Mouse (Mus musculus): ENCODE data around the gene Slc35c1. TPM values are rescaled to one million over a fixed set of nuclear protein-coding genes. Genes with fewer than 3 reads are reported as not detected.

Gene Slc35c1
- total RNA-seq (2014; fragmentation: Nextera tagmentation) = 84.7 and 86.6 TPM in 2 replicates
- 23.4 and 23.8 TPM in 2 replicates for total RNA-seq (2017)

- ATAC-seq (replicated peaks; ENCODE audit: poor library complexity, severe bottlenecking) = peak; percentile 26
Observed at GRCm38 (mm10) chr2:92459921-92460707, at the start of gene Slc35c1. Gene Slc35c1, minus strand, starts transcription at chr2:92460538.

- no peak for ATAC-seq (replicated peaks; ENCODE audit: poor library complexity, severe bottlenecking)
Observed at GRCm38 (mm10) chr2:92505291-92505690, 45.0 kb upstream of the Slc35c1 start.

GRCm38 (mm10) chr2:92503421-92503820, 43.1 kb upstream of the Slc35c1 start:
- ATAC-seq (replicated peaks; ENCODE audit: poor library complexity, severe bottlenecking) = peak; percentile 50; the same call in 1 of the 2 replicates

GRCm38 (mm10) chr2:92499701-92500322, 39.5 kb upstream of the Slc35c1 start:
- no peak for ATAC-seq (replicated peaks; ENCODE audit: poor library complexity, severe bottlenecking)

- ATAC-seq (replicated peaks; ENCODE audit: poor library complexity, severe bottlenecking) = no peak
Observed at GRCm38 (mm10) chr2:92497112-92497511, 36.8 kb upstream of the Slc35c1 start.

DNA sequence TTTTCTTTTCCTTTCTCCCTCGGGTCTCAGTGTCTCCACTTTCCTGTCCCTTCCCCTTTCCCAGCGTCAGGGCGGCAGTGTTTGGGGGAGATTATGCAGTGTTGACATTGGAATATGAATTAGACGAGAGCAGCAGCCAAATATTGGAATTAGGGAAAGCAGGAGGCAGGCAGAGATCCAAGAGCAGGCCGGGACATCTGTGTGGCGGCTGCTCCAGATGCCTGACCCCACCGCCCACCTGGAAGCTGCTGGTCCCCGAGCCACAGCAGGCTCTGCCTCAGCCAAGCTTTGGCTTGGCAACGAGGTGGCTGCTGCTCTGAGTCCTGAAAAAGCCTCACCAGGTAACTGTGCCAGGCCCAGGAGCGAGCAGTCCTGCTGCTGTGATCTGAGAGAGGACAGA, 36.3 kb upstream of the Slc35c1 start:
- ATAC-seq (replicated peaks; ENCODE audit: poor library complexity, severe bottlenecking) = no peak

DNA sequence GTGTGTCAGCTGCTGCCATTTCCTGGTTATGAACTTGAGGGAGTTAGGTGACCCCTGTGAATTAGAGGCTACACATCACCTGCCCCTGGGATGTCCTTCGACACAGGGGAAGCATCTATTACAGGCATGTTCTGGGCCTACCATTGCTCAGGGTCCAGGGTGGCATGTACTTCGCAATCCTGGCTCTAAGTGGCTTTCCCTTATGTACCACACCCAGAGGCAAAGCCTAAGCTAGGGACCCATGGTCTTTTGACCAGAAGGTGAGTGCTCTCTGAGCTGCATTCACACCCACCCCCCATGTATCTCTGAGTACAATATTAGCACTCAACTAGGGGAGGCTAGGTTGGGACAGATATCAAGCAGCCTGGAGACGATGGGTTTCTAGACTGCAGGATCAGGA, 34.6 kb upstream of the Slc35c1 start:
- ATAC-seq (replicated peaks; ENCODE audit: poor library complexity, severe bottlenecking) = no peak; the same call in 1 of the 2 replicates

- peak; percentile 86 for ATAC-seq (replicated peaks; ENCODE audit: poor library complexity, severe bottlenecking)
Observed at GRCm38 (mm10) chr2:92494423-92494822, 34.1 kb upstream of the Slc35c1 start.

GRCm38 (mm10) chr2:92493656-92494390, 33.5 kb upstream of the Slc35c1 start:
- ATAC-seq (replicated peaks; ENCODE audit: poor library complexity, severe bottlenecking) = no peak; the same call in 1 of the 2 replicates

GRCm38 (mm10) chr2:92491950-92492501, 31.7 kb upstream of the Slc35c1 start:
- ATAC-seq (replicated peaks; ENCODE audit: poor library complexity, severe bottlenecking) = no peak

GRCm38 (mm10) chr2:92490541-92490940, 30.2 kb upstream of the Slc35c1 start:
- no peak for ATAC-seq (replicated peaks; ENCODE audit: poor library complexity, severe bottlenecking)

GRCm38 (mm10) chr2:92487791-92488190, 27.5 kb upstream of the Slc35c1 start:
- ATAC-seq (replicated peaks; ENCODE audit: poor library complexity, severe bottlenecking) = no peak

- ATAC-seq (replicated peaks; ENCODE audit: poor library complexity, severe bottlenecking) = no peak
Observed at GRCm38 (mm10) chr2:92486911-92487310, 26.6 kb upstream of the Slc35c1 start.

DNA sequence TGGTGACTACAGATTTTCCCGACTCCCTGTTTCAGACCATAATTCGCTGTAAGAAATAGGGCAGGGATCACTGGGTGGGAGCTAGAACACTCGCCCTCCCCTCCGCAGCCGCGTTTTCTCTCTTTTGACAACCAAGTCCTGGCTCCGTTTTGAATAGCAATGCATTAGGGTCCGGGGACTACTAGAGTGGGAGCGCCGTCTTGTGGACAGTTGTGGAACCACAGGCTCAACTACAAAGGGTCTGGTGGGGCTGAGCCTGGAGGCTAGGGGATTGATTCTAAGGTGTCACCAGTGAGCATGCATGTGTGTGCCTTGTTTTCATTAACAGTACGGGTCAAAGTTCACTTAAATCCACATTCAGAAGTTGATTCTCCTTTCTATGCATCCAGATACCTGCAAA, 26.1 kb upstream of the Slc35c1 start:
- peak; percentile 34 for ATAC-seq (replicated peaks; ENCODE audit: poor library complexity, severe bottlenecking)

DNA sequence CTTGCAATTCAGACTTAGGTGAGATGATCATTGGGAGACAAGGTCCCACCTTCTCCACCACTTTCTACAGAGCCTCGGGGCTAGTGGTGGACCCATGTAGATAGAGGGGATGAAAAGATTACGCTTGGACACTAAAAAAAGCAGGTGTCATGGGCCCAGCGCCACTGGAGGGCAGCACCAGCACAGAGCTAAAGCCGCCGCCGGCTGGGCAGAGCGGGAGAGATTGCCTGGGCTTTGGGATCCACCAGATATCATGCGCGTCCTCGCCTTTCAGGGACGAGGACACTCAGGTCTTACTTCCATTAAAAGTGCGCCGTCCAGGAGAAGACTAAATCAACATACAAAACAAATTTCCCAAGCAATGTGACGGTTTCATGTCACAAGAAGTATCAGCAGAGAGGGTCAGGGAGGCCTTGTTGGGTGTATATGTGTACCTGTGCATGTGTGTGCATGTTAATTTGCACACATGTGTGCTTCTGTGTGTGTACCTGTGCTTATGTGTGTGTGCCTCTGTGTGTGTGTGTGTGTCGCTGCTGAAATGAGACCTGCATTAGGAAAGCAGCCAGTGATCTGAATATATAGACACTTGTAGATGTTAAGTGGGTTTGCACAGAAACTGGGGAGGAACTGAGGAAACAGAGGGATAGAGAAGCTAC, 25.4 kb upstream of the Slc35c1 start:
- peak; percentile 40 for ATAC-seq (replicated peaks; ENCODE audit: poor library complexity, severe bottlenecking)

DNA sequence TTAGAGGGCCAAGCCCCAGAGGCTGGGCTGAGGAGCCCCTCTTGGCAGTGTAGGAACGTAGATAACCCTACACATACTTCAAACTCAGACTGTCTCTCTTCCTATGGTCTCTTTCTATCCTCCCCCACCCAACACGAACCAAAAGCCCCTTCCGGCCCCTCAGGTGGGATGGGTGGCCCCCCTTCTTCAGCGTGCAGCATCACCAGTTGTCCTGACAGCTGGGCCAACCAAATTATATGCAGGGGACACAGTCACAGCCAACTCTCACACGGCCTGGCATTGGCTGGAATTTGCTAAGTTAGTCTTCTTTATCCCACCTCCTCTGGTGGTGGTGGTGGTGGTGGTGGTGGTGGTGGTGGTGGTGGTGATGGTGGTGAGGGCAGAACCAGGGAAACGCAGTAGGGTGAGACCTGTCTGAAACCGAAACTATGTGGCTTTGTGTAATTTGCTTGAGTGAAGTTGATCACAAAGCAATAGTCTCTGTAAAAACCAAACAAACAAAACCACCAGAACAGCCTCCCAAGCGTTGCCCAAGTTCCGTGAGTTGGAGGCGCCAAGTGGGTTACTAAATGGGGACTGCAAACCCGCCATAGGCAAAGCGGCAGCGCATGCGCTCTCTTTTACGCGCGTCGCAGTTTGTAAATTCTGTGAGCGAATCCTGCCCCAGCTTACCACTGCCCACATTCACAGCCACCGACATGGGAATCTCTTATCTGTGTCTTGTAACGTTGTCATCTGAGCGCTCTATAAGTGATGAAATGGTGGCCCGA, 24.1 kb upstream of the Slc35c1 start:
- peak; percentile 53 for ATAC-seq (replicated peaks; ENCODE audit: poor library complexity, severe bottlenecking)

GRCm38 (mm10) chr2:92483505-92483904, 23.2 kb upstream of the Slc35c1 start:
- peak; percentile 32 for ATAC-seq (replicated peaks; ENCODE audit: poor library complexity, severe bottlenecking)

- ATAC-seq (replicated peaks; ENCODE audit: poor library complexity, severe bottlenecking) = peak; percentile 43
Observed at GRCm38 (mm10) chr2:92482551-92482950, 22.2 kb upstream of the Slc35c1 start.

DNA sequence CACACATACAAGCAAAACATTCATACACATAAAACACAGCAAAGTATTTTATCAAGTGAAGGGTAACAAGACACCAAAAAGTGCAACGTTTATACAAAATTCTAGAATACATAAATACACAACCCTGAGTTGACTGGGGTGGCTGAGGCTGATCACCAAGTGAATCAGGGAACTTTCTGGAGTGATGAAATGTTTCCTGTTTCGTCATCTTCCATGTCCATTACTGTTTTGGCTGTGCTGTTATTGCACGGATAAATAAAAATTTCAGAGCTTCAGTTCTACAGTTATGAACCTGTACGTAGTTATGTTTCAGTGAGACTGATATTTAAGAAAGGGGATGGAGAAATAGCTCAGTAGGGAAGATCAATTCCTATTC, 18.0 kb upstream of the Slc35c1 start:
- ATAC-seq (replicated peaks; ENCODE audit: poor library complexity, severe bottlenecking) = peak; percentile 74

Measured in granulocyte monocyte progenitor cell, adult 5-6 weeks (primary cell).